Mouse (Mus musculus): Measurements from ENCODE around the gene Atg101.
A peak's percentile ranks its signal among the peaks of the same experiment; 100 is the strongest.

The Atg101 gene

DNA sequence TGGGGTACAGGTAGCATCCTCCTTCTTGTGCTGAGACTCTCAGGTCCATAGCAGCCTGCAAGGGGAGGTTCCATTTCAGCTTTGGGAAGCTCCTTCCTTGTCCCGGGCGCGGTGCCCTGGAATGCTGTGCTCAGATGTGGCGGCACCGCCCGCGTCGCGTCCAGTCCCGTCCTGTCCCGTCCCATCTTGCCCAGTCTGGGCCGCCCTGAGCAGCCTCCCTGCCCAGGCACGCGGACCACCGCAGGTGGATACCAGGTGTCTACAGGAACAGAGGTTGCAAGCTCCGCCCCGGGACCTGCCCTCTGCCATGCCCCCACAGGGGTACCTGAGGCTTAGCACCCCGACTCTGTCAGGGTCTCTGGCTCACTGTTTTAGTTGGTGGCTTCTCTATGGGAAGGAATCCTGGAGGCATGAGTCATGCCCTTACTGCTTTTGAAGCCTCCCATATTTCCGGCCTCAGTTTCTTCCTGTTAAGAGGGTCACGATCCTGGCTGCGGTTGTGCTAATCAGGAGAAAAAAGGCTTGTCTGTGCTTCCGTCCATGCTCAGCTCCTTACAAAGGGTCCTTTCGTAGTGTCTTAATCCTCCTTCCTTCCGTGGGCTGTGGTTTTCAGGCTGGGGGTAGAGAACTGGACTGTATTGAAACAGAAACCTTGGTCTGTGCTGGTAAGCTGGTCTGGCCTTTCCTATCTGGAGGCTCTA lies 52.6 kb downstream of the Atg101 start:
- DNase-seq (ENCODE audit: low spot score), result no peak

DNA sequence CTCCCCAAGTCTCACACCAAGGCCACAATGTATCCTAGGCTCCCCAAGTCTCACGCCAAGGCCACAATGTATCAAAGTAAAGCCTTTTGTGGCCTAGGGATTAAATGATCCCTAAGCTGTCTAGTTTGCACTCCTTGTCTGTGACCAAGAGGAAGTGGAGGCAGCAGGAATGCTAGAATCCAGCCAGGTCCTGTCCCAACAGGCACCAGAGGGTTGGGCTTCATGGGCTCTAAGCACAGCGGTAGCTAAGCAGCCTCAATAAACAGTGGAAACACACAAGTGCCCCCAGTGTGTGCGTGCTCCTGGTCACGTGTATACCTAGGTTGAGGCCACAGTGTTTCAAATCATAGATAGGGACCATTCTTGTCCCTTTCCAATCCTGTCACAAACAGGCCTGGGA lies 54.3 kb downstream of the Atg101 start:
- DNase-seq (ENCODE audit: low spot score), result no peak

DNA sequence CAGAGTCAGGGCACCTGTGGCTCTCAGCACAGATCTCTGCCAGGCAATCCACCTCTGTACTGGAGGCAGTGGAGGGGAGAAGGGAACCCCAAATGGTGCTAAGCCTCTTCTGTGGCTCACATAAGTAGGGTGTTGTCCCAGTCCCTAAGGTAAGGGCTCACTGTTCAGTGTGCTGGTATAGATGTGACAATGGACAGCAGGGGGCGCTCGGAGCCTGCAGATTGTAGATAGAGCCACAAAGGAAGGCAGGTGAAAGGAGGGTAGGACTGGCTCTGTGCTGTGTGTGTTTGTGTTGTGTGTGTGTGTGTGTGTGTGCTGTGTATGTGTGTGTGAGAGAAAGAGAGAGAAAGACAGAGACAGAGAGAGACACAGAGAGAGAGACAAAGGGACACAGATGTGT lies 55.5 kb downstream of the Atg101 start:
- DNase-seq (ENCODE audit: low spot score), result peak; percentile 81

Data from ovary, postnatal 14 days (tissue).